Mouse (Mus musculus) heart, adult 18-20 months (tissue): Measurements from ENCODE around the gene Ankrd11. TPM values are rescaled to one million over a fixed set of nuclear protein-coding genes. Genes with fewer than 3 reads are reported as not detected.
A peak's percentile ranks its signal among the peaks of the same experiment; 100 is the strongest.

Experiments
- DNase-seq, 2 experiments: peaks; one replicate each; pipeline ENCODE4 v3.0.0; 2021 to 2022; ENCODE audit warnings: mixed read lengths in 1 of 2
- total RNA-seq, 2 experiments: library from RNA; stranded (reverse); gene quantifications; 2 replicates each; pipeline ENCODE4 v1.2.3; 2021

Ankrd11 gene
- total RNA-seq, 2 experiments from 2014 or later, result 67.7 to 72.7 TPM

DNA sequence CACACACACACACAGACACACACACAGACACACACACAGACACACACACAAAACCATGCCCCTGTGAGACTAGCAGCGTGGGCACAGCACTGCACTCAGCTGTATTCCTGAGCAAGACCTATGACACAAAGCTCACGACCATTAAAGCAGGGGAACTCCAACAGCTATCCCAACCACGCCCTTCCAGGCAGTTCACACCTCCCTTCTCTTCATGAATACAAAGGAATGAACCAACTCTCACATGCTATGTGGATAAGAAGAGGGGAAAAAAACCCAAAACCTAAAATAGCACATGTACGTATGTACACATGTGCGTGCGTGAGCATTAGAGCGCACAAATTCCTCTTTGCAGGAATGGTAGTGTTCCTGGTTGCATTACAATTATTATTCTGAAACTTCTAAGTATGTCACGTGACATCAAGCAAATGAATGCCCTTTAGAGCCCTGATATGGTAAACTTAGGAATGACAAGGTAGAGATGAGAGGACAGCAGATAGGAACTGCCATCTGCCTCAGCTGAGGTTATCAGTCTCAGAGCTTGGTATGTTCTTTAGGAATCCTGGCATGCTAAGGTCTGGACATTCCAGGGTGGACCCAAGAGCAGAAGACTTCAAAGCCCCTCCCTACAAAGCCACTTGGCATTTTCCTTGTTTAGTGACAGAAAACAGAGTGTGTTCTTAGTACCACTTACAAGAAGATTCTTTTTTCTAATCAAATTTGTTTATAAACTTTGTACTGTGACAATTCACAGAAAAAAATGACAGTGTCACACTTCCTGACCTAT is 115.9 kb downstream of the Ankrd11 start:
- DNase-seq, result no peak

DNA sequence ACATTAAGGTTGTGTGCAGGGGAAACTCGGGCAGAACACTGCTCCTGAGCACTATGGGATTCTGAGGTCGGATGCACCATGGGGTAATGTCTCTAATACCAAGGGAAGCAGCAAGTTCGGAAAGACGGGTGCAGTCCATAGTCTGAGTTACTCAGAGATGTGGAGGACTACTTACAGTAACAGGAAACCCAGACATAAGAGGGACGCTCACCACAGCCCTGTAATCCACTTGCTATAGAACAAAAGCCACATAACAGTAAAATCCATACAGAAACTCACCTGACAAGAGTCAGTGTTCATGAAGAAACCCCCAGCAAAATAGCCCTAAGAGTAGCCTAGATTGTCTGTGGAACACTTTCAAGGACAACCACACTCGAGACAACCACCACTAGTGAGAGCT is 118.0 kb downstream of the Ankrd11 start:
- no peak for DNase-seq

DNA sequence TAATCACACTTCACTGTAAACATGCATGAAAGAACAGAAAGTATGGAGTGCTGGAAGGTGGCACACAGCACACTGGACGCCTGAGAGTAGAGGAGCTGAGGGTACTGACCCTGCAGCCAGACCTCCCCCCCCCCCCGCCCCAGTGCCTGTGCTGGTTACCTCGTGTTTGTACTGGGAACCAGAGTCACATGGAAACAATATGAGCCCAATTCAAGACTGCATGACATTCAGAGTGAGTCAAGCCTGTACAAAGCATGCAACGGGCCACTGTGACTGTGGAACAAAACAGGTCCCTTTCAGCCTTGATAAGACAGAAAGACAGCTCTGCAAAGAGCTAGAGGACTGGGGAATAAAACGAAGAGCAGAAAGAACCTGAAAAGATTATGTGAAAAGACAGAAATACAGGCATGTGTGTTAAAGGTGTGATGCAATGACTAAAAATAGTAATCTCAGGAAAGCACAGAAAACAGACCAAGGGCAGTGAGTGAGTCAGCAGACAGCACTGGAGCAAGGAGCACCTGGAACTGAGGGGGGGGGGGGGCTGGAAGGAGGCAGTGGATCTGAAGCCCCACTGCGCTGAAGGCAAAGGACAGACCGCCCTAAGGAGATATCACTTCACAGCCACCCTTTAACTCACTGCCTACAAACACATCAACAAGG is 118.5 kb downstream of the Ankrd11 start:
- DNase-seq, result peak in 1 of 2 experiments; percentile 29

DNA sequence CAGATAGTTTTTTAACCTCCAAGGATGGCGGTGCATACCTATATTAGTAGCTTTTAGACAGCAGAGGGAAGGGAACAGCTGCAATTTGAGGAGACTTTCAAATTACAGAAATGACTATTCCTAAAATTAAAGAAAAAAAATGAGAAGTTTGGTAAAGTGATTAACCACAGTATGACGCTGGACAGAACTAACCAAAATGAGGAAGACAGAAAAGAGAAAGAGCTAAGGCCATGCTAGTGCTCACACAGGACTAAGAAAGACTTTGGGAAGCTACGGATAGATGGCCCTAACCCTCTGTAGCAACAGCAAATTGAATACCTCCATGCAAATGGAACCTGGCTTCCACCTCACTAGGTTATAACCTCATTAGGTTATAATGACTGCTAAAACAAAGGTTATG is 119.1 kb downstream of the Ankrd11 start:
- DNase-seq, result no peak

DNA sequence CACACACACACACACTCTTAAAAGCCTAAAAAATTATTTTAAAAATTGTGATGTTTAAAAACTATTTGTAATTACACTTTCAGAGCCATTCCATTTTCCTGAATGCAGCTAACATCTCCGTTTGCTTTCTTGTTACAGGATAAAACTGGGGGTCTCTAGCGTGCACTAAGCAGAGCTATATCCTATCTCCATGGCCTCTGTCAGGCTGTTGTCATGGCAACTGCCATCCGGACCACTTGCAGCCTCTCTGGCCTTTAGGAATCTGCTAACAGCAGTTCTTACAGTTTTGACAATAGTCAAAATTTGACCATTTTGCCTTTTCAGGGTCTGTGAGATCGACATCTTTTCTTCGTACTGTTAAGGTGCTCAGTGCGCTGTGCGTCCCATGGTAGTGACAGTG is 121.2 kb downstream of the Ankrd11 start:
- DNase-seq, result no peak

DNA sequence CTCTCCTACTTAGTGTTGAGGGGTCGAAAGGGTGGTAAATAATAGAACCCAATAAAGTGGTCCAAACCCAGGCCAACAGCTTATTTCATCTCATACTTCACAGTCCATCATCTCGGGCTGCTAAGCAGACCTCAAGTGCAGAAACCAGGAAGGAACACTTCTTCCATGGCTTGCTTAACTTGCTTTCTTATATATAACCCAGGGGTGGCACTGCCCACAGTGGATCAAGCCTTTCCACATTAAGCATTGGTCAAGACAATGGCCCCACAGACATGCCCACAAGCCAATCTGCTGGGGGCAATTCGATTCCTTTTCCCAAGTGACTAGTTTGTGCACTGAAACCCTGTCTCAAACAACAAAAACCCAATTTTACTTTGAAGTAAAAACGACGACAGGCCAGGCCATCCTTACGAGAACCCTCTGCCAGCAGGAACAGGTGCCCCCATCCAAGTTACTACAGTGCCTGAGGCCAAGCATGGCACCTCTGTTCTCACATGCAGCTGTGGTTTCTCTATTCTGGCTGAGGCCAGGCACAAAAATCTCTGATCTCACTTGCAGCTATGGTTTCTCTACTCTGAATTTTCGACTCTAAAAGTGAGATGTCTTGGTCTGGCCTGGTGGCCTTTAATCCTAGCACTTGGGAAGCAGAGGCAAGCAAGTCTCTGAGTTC is 123.5 kb downstream of the Ankrd11 start:
- DNase-seq, result no peak

DNA sequence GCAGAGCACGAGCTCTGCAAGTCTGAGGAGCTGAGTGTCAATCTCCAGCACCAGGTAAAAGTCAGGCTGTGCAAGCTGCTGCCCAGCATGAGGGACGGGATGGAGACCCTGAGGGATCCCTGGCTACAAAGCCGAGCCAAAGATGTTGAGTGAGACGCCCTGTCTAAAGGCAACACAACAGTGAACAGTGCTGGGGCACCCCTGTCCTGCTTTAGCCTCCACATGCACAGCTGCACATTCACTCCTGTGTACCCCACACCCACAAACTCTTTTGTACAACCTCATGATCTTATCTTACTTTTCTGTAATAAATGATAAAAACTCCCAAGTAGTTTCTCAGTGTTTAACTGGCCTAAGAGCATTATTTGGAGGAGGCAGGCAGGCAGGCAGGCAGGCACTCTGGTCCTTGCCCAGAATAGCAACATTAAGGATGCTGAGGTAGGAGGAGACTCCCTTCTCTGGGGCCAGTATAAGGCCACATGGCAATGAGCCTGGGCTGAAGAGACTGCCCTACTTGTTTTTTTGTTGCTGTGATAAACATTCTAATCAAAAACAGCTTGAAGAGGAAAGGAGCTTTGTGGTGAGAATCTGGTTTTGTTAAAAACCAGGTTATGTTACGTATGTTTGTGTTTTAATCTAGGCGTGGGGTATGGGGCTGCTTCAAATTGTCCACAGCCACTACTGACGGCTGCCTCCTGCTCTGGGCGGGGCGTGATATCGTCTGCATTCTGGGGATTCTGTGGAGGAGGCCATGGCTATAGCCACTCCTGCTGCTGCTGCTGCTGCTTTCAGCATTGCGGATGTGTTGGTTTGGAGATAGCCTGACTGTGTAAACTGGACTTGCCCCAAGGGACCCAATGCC is 124.3 kb downstream of the Ankrd11 start:
- DNase-seq, result peak; percentile 78

DNA sequence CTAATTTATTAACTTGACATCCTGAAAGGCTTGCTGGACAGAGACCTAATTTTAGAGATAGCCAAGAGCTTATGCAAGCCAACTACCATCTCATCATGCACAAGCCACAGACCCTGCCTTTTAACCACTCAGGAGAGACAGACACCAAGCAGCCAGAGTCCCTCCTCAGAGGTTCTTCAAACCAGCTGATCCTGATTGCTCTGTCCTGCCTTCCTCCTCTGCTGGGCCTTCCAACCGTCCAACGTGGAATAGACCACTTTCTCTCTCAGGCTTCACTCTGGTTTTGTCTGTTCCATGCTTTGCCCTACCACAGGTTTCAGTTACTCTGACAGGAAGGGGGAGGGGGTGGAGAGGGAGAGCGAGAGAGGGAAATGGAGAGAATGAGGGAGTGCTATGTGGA is 125.3 kb downstream of the Ankrd11 start:
- DNase-seq, result no peak

DNA sequence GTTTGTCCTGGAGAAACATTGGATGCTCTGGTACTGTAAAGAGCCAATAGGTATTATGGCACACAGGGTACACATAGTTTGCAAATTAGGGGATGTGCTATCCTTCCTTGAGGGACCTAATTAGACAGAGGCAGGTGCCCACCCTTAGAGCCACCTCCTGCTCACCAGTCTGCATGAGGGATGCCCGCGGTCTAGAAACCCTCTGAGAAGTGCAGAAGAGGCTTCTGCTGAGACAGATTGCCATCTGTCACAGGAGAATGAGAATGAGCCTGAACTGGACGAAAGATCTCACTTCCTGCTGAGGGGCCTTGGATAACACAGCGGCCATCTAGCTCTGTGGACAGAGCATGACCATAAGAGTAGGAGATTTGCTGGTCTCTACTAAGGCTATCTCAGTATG is 129.2 kb downstream of the Ankrd11 start:
- DNase-seq, result no peak

DNA sequence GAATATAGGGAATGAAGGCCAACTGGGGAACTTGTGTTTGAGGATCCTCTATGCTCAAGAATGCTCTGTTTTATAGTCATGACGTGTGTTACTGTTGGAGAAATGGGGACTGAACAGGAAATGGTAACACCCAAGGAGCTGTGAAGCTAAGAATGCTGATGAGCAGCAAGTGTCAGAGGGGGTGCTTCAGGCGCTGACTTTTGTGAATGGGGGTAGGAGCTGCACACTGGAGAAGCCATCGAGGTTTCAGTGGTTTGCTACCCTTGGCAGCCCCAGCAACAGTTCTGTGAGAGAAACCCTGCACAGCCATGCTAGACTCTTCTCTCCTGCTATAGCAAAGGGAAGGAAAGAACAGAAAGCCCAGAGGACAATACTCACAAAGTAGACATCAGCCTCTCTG is 129.9 kb downstream of the Ankrd11 start:
- DNase-seq, result no peak

DNA sequence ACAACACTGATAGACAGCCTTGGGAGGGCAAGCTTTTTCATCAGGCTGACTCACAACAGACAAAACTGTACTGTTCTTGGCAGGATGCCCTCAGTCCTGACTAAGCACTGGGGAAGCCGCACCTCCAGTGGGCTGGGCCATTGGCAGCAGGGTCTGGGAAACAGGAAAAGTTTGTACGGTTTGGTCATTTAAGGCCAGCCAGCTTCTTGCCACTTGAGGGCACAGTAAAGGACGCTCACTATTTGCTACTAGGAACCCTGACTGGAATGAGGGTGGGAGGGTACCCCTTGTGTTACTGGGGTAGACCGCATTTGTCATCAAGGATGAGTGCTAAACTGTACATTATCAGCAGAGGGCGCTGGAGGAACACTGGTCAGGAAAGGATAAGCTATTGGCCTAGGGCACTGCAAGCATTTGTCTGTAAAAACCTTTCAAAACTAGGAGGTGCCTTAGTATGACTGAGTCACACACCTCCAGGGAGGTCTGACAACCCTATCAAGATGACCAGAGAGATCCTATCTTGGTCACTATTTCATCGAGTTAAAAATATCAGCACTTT is 135.5 kb downstream of the Ankrd11 start:
- peak; percentile 97 for DNase-seq

DNA sequence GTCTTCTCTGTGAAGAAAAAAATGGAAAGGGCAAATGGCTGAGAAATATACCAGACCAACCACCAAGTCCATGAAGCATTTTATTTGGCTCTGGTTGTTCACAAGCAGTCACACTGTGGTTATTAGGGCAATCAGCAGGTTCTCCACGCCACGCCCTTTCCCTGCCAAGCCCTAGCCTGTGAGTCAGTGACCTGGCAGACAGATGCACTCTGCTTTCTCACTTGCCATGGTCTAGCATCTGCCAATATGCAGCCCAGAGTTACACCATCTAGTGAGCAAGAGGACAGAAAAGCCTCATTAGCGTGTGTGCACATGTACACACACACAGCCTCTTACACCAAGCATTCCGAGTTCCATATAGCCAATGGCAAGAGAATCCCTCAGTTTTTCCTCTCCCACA is 136.7 kb downstream of the Ankrd11 start:
- peak in 1 of 2 experiments; percentile 69 for DNase-seq

DNA sequence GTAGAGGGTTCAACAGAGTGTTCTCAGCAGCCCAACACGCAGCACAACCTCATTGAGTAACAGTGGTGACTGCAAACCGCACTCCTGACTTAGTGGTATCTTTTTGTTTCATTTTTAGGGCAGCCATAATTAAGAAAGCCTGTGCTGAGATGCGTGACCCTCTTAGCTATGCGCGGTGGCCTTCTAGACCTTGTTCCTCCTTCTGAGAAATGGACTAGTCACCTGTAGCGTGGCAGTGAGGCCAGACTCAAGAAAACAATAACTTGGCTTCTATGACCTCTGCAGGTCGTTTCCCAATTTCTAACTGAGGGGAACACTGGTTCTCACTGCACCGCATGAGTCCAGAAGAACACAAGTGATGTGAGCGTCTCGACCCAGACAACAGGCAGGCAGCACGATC is 137.6 kb downstream of the Ankrd11 start:
- no peak for DNase-seq

DNA sequence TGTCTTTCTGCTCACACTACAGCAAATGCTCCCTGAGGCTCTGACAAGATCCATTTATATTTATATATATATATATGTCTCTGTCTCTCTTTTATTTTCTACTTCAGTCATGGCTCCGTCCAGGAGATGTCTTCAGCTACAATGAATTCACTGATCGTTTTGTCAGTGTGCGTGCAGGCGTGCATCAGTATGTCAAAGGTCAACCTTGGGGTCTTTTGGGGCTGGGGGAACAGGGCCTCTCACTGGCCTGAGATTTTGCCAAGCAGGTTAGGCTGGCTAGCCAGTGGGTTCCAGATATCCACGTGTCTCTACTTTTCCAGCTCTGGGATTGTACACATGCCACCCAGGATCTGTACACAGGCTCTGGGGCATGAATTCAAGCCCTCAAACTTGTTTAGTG is 139.1 kb downstream of the Ankrd11 start:
- no peak for DNase-seq

DNA sequence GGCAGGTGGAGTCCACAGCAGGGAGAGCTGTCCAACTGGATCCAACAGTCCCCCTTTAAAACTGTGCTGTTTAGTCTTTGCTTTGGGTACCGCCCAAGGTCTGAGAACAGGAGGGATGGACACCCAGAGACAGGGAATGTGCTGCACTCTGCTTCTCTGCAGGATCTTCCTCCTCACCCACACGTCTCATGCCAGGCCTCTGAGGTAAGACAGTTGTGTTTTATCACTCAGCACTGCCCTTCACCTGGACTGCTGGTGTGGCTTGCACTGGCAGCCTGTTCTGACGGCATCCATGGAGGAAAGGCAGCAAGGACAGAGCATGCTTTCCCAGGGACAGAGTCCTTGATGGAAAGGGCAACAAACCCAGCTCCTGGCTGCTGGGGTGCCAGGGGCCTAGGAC is 139.5 kb downstream of the Ankrd11 start:
- peak; percentile 47 to 49 for DNase-seq

DNA sequence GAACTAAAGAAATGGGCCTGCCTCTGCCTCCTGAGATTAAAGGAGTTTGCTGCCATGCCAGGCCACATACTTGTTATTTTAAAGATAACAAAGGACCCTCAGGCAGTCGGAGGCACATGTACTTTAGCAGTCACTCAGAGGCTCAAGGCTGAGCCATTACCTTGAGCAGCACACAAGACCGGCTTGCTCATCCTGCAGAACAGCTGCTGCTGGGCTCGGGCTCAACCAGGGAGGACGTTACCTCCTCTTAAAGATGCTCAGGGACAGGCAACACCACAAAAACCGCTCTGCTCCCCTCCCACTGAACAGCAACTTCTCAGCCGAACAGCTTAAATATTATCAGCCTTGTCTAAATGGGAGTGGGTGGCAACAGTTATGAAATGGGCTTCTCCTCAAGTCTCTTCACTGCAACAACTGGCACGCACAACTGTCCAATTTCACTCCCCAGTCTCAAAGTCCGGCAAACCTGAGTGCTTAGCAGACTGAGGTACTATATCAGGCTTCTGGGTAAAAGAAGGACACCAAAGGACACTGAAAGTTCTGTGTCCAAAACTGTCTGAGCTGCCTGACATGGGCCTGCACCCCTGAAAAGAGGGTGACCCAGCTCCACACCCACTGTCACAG is 140.1 kb downstream of the Ankrd11 start:
- no peak for DNase-seq

DNA sequence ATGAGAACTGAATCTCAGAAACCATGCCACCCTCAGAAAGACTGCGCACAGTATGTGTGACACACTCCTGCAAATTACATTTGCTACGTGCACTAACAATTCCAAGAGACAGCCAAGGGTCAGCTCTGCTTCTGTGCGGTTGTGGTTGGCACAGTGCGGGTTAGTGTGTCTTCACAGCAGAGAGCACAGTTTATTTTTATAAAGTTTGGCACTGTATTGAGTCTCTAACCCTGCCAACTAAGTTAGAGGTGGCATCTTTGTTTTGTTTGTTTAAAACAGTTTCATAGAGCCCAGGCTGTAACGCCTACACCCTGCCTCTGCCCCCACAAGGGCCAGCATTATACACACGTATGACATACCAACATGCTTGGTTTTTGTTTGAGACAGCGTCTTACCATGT is 140.6 kb downstream of the Ankrd11 start:
- DNase-seq, result peak in 1 of 2 experiments; percentile 47

DNA sequence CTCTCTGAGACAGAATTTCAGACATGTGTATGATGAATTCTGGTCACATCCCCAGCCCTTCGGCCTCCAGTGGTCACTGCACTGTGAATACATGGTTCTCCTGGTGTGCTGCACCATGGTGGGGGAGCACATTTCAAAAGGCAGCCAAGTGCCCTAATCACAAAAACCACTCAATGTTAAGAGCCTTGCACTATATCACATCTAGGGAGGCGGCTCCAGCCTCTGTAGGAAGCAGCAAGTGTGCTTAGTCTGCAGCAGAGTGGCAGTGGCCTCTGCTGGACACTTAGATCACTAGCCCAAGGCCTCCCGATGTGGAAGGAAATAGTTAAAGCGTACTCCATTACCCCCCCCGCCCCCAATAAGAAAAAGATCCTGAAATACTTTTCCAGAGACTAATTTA is 143.0 kb downstream of the Ankrd11 start:
- no peak for DNase-seq

DNA sequence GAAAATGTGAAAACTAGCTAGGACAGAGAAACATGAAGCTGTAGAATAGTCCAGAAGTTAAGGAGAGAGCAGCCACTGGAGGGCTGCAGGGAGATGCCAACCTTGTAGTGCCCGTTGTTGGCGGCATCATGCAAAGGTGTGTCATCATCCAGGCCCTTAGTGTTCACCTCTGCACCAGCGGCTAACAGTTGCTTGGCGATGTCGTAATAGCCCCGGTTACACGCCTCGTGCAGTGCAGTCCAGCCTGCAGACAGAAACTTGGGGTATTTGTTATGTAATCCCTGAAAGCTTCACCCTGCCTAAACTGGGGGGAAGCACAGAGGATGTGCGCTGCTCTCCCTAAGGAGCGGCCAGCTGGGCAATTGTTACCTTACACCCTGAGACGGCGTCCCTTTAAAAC is 143.6 kb downstream of the Ankrd11 start:
- DNase-seq, result no peak

DNA sequence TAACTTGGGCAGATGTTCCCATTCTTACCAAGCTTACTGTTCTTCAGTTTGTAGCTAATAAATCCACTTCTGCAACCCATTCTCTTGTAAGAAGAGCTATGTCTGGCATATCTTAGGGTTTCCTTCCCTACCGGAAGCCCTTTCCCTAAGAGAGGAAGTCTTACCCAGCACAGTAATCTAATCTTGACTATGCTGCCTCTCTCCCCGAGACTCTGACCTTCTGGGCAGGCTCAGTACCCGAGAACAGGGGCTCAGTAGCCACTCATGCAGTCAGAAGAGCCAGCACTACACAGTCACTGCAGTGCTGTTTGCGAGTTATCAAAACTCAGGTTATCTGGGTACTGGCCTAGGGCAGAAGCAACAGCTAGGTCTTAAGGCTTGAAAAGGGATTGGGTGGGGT is 144.1 kb downstream of the Ankrd11 start:
- no peak for DNase-seq

DNA sequence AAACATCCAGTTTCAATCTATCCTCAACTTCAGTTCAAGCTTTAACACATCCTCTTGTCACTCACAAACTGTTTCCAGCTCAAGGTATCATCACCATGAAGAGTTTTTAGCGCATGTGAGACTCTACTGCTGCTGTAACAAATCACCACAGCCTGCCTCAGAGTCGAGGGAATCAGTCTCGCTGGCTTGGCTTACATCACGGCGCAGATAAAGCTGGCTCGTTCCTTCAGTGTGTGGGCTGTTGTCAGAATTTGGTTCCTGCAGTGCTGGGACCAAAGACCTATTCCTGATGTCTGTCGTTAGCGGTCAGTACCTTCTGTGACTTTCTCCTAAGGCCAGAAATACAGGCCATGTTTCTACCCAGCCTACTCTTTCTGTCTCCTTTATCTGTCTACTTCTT is 144.9 kb downstream of the Ankrd11 start:
- no peak for DNase-seq

DNA sequence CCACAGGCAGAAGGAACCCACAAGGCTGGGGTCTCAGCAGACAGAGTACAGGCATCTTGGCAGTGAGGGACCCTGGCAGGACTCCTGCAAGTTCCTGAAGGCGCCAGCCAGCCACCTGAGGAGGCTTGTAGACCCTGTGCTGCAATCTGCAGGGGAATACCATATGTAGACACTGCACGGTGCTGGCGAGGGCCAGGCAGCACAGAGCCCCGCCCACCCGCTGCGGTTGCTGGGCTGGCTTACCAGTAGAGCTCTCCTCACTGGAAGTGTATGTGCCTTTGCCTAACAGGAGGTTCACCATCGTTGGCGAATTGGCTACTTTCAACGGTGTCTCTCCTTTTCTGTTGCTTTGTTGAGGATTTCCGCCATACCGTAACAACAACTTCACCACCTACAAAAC is 145.8 kb downstream of the Ankrd11 start:
- no peak for DNase-seq
